Mouse (Mus musculus) stomach, postnatal 0 days (tissue): ENCODE results near the gene Efcab6.

Experiments used
- CTCF ChIP-seq: IDR thresholded peaks from 2 replicates; pipeline ENCODE4 v1.5.1; 2016; ENCODE audit warnings: antibody characterized with exemption, low read depth, mild to moderate bottlenecking, moderate library complexity
- EP300 ChIP-seq: optimal IDR thresholded peaks from 2 replicates; pipeline ENCODE3; 2016; ENCODE audit warnings: antibody characterized with exemption

DNA sequence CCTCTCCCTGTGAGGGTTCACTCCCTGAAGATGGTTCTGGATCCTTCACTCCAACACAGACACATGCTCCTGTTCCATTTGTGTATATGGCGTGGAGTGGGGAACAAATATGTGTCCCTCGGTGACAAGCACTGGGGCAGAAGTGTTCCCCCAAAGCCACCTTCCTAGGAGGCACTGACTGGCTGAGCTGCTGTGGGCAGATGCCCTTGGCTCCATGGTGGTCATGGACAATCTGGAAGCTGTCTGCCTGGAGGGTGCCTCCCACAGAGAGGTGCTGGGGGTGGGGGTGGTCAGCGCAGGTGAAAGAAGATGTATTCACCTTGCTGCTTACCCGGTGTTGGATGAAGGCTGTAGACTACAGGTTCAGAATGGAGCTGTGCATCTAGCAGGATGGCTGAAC lies 128.7 kb downstream of the Efcab6 start:
- TF ChIP-seq CTCF: no peak
- TF ChIP-seq EP300: no peak
